Mouse (Mus musculus): ENCODE data around the gene Thop1. TPM values are rescaled to one million over a fixed set of nuclear protein-coding genes. Genes with fewer than 3 reads are reported as not detected.

Thop1 gene
- 19.4 and 21.1 TPM in 2 replicates for polyA plus RNA-seq (2015; fragmentation: Nextera tagmentation; extraction: Ambion mirVana)

DNA sequence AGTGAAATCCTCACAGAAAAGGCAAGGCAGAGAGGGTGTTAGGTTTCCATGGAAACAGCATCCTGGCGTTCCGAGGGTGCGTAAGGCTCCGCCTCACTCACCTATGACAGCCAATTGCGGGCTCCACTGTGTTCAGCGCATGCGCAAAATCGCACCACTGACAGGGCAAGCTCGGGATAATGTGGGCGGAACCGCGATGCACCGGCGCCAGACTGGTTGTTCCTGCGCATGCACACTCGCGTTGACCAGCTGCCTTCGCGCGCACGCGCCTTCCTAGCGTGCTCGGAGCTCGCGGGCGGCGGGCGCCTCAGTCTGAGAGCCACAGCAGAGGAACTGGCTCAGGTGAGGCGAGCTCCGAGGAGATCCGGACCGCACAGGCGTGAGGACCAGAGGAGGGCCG lies at the start of gene Thop1:
TSS of gene Thop1 (plus strand) at position 200 of the 400 bp plus-strand sequence.
- Histone ChIP-seq H3K27me3 (peaks cover 10% of the 10 kb centered on the region; the same call in 1 of the 2 replicates), H3K4me2 (peak within 1 kb of the TSS; percentile 98), H3K9ac (peak within 1 kb of the TSS; percentile 74), H3K36me3 (replicated peaks) (peaks cover 10% of the 10 kb centered on the region; the same call in 1 of the 2 replicates), H3K27ac (replicated peaks) (peak within 1 kb of the TSS; percentile 68), H3K4me3 (replicated peaks) (peak within 1 kb of the TSS; percentile 70), H3K4me1 (replicated peaks) (peaks cover 30% of the 10 kb centered on the region), H3K9me3 (replicated peaks) (no peaks in the 10 kb centered on the region)
- WGBS (ENCODE audit: insufficient replicate concordance), result under 1% methylated on average over 35 of the region's 35 CpGs
- ATAC-seq (ENCODE audit: insufficient read depth), result peak; percentile 95

DNA sequence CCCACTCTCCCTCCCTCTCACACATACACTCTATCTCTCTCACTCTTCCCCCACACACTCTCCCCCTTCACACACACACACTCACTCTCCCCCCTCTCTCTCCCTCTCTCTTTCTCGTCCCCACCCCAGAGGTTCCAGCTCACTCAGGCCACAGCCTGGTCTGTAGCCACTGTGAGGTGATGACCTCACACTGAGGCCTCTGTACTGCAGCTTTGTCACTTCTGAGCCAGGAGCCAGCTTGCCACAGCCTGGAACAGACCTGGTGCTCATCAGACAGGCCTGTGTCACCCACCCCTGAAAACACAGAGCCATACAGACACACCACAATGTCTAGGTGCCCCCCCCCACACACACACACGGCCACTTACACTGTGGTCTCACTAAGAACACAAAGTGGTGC lies 49.6 kb upstream of the Thop1 start:
- Histone ChIP-seq H3K4me3 (replicated peaks) (no peak overlapping the region), H3K27ac (replicated peaks) (no peak overlapping the region), H3K36me3 (replicated peaks) (no peaks in the 10 kb centered on the region), H3K4me2 (no peak overlapping the region), H3K27me3 (peaks cover 49% of the 10 kb centered on the region), H3K4me1 (replicated peaks) (peaks cover 11% of the 10 kb centered on the region), H3K9ac (no peak overlapping the region), H3K9me3 (replicated peaks) (no peaks in the 10 kb centered on the region)
- WGBS (ENCODE audit: insufficient replicate concordance), result 35% methylated on average over 2 of the region's 2 CpGs
- no peak for ATAC-seq (ENCODE audit: insufficient read depth)

DNA sequence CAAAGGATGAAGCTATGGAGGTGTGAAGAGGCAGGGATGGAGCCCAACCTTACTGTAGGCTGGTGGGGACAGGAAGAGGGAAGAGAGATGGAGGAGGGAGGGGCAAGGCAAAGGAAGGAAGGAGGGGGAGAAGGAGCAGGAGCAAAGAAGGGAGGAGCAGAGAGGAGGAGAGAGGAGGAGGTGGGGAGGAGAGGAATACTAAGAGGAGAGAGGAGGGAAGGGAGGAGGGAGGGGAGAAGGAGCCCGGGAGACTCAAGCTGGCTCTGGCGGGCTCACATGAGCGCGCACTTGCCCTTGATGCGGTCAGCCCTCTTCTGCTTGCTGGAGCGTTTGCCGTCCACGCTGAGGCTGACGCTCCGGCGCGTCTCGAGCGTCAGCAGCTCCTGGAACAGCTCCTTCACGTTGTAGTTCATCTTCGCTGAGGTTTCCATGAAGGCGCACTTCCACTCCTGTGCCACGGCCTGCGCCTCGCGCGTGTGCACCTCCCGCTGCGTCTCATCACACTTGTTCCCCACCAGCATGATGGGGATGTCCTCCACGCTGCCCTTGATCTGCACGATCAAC lies 48.2 kb upstream of the Thop1 start:
- peaks cover 61% of the 10 kb centered on the region for H3K27me3 ChIP-seq
- no peak overlapping the region for H3K9ac ChIP-seq
- H3K27ac ChIP-seq (replicated peaks), result no peak overlapping the region
- no peaks in the 10 kb centered on the region for H3K36me3 ChIP-seq (replicated peaks)
- H3K4me3 ChIP-seq (replicated peaks), result no peak overlapping the region
- H3K4me2 ChIP-seq, result no peak overlapping the region
- no peaks in the 10 kb centered on the region for H3K9me3 ChIP-seq (replicated peaks)
- peaks cover 5% of the 10 kb centered on the region for H3K4me1 ChIP-seq (replicated peaks)
- 10% methylated on average over 26 of the region's 26 CpGs for WGBS (ENCODE audit: insufficient replicate concordance)
- ATAC-seq (ENCODE audit: insufficient read depth), result no peak

DNA sequence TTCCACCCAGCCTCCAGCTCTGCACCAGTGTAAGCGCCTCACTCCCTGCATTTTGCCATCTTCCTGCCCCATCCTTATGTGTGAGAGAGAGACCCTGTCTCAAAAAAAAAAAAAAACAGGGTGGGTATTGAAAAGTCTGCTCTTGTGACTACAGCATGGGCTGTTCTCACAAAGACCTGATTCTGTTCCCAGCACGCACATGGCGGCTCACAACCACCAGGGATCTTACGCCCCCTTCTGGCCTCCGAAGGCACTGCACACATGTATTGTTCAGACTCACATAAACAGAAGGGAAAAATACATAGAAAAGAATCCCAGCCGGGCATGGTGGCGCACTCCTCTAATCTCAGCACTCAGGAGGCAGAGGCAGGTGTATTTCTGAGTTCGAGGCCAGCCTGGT lies 47.1 kb upstream of the Thop1 start:
- 49% methylated on average over 8 of the region's 8 CpGs for WGBS (ENCODE audit: insufficient replicate concordance)
- no peak for ATAC-seq (ENCODE audit: insufficient read depth)
- Histone ChIP-seq H3K4me3 (replicated peaks) (no peak overlapping the region), H3K9me3 (replicated peaks) (no peaks in the 10 kb centered on the region), H3K36me3 (replicated peaks) (no peaks in the 10 kb centered on the region), H3K4me2 (no peak overlapping the region), H3K4me1 (replicated peaks) (peaks cover 5% of the 10 kb centered on the region), H3K27me3 (peaks cover 67% of the 10 kb centered on the region), H3K9ac (no peak overlapping the region), H3K27ac (replicated peaks) (no peak overlapping the region)

DNA sequence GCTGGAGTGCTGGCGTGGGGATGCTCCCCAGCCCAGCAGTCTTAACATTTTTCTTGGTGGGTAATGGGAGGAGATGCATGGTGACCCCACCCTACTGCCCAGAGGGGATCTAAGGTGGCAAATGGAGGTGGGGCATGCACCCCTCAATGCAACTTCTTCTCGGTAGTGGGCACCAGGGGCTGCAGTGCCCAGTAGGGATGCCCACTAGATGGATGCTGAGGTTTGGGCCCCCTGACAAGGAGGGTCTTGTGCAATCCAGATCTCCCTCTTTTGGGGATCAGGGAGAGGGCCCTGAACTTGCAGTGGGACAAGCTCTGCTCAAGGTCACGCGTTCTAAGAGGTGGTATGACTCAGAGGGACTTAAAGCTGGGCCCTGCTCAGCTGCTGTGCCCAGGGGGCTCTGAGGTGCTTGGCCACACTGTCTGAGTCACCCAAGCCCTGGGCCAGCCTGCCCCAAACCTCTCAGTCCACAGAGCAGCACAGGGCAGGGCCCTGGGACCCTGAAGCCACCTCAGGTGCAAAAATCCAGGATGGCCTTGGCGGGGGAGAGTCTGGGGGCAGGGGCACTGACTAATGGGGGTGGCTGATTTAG lies 45.4 kb upstream of the Thop1 start:
- H3K4me3 ChIP-seq (replicated peaks), result no peak overlapping the region
- peaks cover 67% of the 10 kb centered on the region for H3K27me3 ChIP-seq
- 47% methylated on average over 5 of the region's 5 CpGs for WGBS (ENCODE audit: insufficient replicate concordance)
- H3K4me1 ChIP-seq (replicated peaks), result peaks cover 5% of the 10 kb centered on the region
- no peak overlapping the region for H3K4me2 ChIP-seq
- H3K36me3 ChIP-seq (replicated peaks), result no peaks in the 10 kb centered on the region
- H3K9me3 ChIP-seq (replicated peaks), result no peaks in the 10 kb centered on the region
- no peak for ATAC-seq (ENCODE audit: insufficient read depth)
- H3K27ac ChIP-seq (replicated peaks), result no peak overlapping the region
- no peak overlapping the region for H3K9ac ChIP-seq

DNA sequence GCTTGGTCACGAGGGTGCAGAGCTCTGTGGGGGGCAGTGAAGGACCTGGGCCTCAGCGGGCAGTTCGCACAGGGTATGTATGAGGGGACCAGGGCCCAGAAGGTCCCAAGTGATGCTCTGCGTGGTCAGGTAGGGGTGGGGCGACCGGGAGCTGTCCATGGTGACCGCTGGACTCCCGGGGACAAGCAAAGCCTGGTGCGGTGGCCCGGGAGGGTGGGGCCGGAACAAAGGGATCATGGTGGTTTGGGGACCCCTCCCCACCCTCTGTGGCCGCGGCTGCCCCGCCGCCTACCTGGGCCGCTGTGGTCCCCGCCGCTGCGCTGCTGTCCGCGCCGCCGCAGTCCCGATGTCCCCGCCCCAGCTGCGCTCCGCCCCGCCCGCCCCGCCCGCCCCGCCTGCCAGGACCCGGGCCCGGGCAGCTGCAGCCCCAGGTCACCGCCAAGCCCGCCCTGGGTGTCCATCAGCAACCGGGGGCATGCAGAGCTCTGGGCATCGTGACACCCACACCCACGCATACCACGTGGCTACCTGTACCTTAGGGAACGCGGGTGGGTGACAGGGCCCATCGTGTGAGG lies 44.7 kb upstream of the Thop1 start:
- Histone ChIP-seq H3K27ac (replicated peaks) (no peak overlapping the region), H3K4me1 (replicated peaks) (peaks cover 5% of the 10 kb centered on the region), H3K36me3 (replicated peaks) (no peaks in the 10 kb centered on the region), H3K27me3 (peaks cover 67% of the 10 kb centered on the region), H3K9ac (no peak overlapping the region), H3K4me3 (replicated peaks) (peak overlapping the region; percentile 10; the same call in 1 of the 2 replicates), H3K4me2 (peak overlapping the region; percentile 42), H3K9me3 (replicated peaks) (no peaks in the 10 kb centered on the region)
- no peak for ATAC-seq (ENCODE audit: insufficient read depth)
- WGBS (ENCODE audit: insufficient replicate concordance), result 2% methylated on average over 43 of the region's 43 CpGs

DNA sequence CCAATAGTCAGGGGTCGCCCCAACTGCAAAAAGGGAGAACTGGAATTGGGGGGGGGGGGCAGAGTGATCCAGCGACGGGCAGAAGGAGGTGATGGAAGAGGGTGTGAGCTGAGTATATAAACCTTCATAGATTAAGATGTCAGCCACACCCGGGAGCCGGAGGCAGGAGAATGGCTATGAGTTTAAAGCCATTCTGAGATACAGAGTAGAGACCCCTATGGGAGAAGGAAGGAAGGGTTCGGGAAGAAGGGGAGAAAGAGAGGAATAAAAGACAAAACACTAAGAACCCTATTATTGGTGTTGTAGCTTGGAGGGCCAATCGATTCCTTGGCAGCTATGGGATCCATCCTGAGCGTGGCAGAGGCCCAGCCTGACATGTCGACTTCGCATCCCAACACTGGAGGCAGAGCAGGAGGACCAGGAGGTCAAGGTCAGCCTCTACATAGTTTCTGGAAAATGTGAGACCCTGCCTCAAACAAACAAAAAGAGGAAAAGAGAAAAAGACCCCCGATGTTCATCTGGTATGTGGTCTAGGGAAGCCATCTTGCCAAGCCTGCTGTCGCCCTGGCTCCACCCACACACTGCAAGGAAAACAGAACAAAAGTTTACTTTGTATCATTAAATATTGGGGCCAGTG lies 44.1 kb upstream of the Thop1 start, which contains the start of gene Diras1:
TSS of gene Diras1 (minus strand) at position 24 of the 637 bp plus-strand sequence.
- peaks cover 5% of the 10 kb centered on the region for H3K4me1 ChIP-seq (replicated peaks)
- H3K36me3 ChIP-seq (replicated peaks), result 0 out of 2 replicates have a peak, but pooled peaks cover under 1% of the 10 kb centered on the region
- no peaks in the 10 kb centered on the region for H3K9me3 ChIP-seq (replicated peaks)
- H3K27ac ChIP-seq (replicated peaks), result no peak within 1 kb of the TSS
- peaks cover 61% of the 10 kb centered on the region for H3K27me3 ChIP-seq
- H3K4me3 ChIP-seq (replicated peaks), result peak within 1 kb of the TSS; percentile 10; the same call in 1 of the 2 replicates
- WGBS (ENCODE audit: insufficient replicate concordance), result 44% methylated on average over 12 of the region's 12 CpGs
- peak within 1 kb of the TSS; percentile 42 for H3K4me2 ChIP-seq
- no peak for ATAC-seq (ENCODE audit: insufficient read depth)
- no peak within 1 kb of the TSS for H3K9ac ChIP-seq

DNA sequence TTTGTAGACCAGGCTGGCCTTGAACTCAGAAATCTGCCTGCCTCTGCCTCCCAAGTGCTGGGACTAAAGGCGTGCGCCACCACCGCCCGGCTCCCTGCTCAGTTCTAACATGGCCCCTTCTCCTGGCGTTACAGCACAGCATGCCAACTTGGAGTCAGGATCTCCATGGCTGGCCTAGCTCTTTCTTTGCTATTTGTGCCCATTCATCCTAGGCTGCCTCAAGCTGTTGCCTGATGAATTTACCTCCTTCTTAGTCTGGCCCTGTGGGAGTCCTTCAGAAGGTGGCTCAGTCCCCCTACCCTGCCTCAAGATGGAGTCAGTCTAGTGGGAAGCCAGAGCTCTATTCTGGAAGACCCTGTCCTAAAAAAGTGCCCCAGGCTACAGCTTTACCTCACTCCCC lies 43.0 kb upstream of the Thop1 start:
- no peak overlapping the region for H3K4me2 ChIP-seq
- peaks cover 9% of the 10 kb centered on the region; the same call in 1 of the 2 replicates for H3K36me3 ChIP-seq (replicated peaks)
- ATAC-seq (ENCODE audit: insufficient read depth), result no peak
- 79% methylated on average over 5 of the region's 5 CpGs for WGBS (ENCODE audit: insufficient replicate concordance)
- H3K9me3 ChIP-seq (replicated peaks), result no peaks in the 10 kb centered on the region
- H3K9ac ChIP-seq, result 0 out of 2 replicates have a peak overlapping the region, but pooled peaks have one; percentile 6
- H3K4me3 ChIP-seq (replicated peaks), result no peak overlapping the region
- H3K4me1 ChIP-seq (replicated peaks), result peaks cover 5% of the 10 kb centered on the region
- H3K27ac ChIP-seq (replicated peaks), result no peak overlapping the region
- H3K27me3 ChIP-seq, result peaks cover 50% of the 10 kb centered on the region

DNA sequence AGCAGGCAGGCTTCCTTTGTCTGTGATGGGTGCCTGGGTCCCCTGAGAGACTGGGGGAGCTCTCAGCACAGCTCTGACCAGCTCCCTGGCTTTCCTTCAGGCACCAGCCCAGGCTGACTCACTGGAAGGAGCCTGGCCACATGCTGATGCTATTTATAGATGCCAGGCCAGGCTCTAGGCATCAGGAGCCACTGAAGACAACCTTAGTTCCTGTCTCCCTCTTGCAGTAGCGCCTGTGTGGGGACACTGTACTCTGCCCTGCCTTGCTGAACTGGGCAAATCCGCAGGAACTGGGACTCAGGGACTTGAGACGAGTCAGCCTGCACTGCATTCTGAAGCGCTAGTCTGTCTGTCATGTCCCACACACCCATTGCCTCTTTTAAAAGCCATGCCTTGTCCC lies 42.5 kb upstream of the Thop1 start:
- H3K9me3 ChIP-seq (replicated peaks), result no peaks in the 10 kb centered on the region
- no peak overlapping the region for H3K27ac ChIP-seq (replicated peaks)
- 34% methylated on average over 4 of the region's 4 CpGs for WGBS (ENCODE audit: insufficient replicate concordance)
- 0 out of 2 replicates have a peak overlapping the region, but pooled peaks have one; percentile 6 for H3K9ac ChIP-seq
- no peak overlapping the region for H3K4me2 ChIP-seq
- no peak for ATAC-seq (ENCODE audit: insufficient read depth)
- peaks cover 5% of the 10 kb centered on the region for H3K4me1 ChIP-seq (replicated peaks)
- H3K27me3 ChIP-seq, result peaks cover 46% of the 10 kb centered on the region
- H3K4me3 ChIP-seq (replicated peaks), result no peak overlapping the region
- H3K36me3 ChIP-seq (replicated peaks), result peaks cover 9% of the 10 kb centered on the region; the same call in 1 of the 2 replicates

DNA sequence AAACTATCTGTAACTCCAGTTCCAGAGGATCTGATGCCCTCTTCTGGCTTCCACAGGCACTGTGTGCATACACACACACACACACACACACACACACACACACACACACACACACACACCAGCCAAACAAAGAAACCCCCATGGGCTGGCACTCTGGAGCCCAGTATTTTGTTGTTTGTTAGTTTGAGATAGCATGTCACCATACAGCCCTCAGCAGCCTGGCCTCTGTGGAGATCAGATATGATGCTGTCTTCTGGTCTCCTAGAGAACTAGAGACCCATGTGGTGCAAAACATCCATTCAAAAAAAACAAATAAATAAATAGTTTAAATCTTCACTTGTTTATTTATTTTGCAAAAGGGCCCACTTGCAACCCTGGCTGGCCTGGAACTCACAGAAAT lies 41.6 kb upstream of the Thop1 start:
- H3K4me3 ChIP-seq (replicated peaks), result no peak overlapping the region
- peaks cover 9% of the 10 kb centered on the region; the same call in 1 of the 2 replicates for H3K36me3 ChIP-seq (replicated peaks)
- ATAC-seq (ENCODE audit: insufficient read depth), result no peak
- no peak overlapping the region for H3K27ac ChIP-seq (replicated peaks)
- no peaks in the 10 kb centered on the region for H3K9me3 ChIP-seq (replicated peaks)
- no peak overlapping the region for H3K9ac ChIP-seq
- H3K27me3 ChIP-seq, result peaks cover 37% of the 10 kb centered on the region
- H3K4me1 ChIP-seq (replicated peaks), result peaks cover 5% of the 10 kb centered on the region
- no peak overlapping the region for H3K4me2 ChIP-seq

DNA sequence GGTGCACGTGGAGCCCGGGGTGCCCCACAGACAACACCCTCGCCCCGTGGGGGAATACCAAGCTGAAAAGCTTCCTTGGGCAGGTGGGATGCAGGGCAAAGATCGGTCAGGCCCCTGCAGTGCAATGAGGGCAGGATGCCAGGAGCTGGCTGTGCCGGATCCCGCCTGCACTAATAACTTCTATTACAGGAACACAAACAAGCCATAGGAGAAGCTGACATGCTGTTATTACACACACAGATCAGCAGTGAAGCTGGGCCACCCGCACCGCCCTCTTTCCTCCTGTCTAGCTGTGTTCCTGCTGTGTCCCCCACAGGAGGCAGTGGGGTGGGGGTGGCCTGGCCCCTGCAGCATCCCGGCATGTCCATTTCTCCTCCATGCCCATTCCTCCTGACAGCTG lies 40.8 kb upstream of the Thop1 start:
- Histone ChIP-seq H3K9ac (no peak overlapping the region), H3K4me1 (replicated peaks) (peaks cover 5% of the 10 kb centered on the region), H3K4me2 (no peak overlapping the region), H3K27me3 (peaks cover 30% of the 10 kb centered on the region), H3K9me3 (replicated peaks) (no peaks in the 10 kb centered on the region), H3K4me3 (replicated peaks) (no peak overlapping the region), H3K27ac (replicated peaks) (no peak overlapping the region), H3K36me3 (replicated peaks) (peaks cover 9% of the 10 kb centered on the region; the same call in 1 of the 2 replicates)
- 65% methylated on average over 10 of the region's 10 CpGs for WGBS (ENCODE audit: insufficient replicate concordance)
- no peak for ATAC-seq (ENCODE audit: insufficient read depth)

Data from liver, embryonic 15.5 days (tissue).